Mouse (Mus musculus): Measurements from ENCODE around the gene Itgb3bp.

The Itgb3bp gene

GRCm38 (mm10) chr4:99725914-99726451, 203.6 kb downstream of the Itgb3bp start:
- in situ Hi-C loops (cut with MboI, MseI), result no loop called here

- in situ Hi-C loops (cut with MboI, MseI), result loop anchor here (25.0 kb wide), 1 partner anchor 787 kb away; no protein-coding TSS in a partner anchor
Measured at GRCm38 (mm10) chr4:99724331-99724730, 205.3 kb downstream of the Itgb3bp start.

GRCm38 (mm10) chr4:99717905-99718304, 211.7 kb downstream of the Itgb3bp start:
- in situ Hi-C loops (cut with MboI, MseI), result loop anchor here (25.0 kb wide), 1 partner anchor 781 kb away; no protein-coding TSS in a partner anchor

GRCm38 (mm10) chr4:99715783-99716416, 213.7 kb downstream of the Itgb3bp start:
- in situ Hi-C loops (cut with MboI, MseI), result loop anchor here (25.0 kb wide), 1 partner anchor 779 kb away; no protein-coding TSS in a partner anchor
